Mouse (Mus musculus) CD8-positive naive resting alpha-beta T cell, adult 2 months (primary cell): ENCODE data around the gene Gm45234.

Experiments used
- DNase-seq, 2 experiments: peaks; one replicate each; pipeline ENCODE4 v3.0.0; 2022; ENCODE audit warnings: low read depth in 2 of 2, low spot score in 2 of 2

Gm45234 gene

GRCm38 (mm10) chr6:124740888-124741761, 14.7 kb downstream of the Gm45234 start, which contains the start of gene Grcc10:
Gene Grcc10, minus strand, starts transcription at chr6:124741374.
- DNase-seq: peak; percentile 88 to 93

DNA sequence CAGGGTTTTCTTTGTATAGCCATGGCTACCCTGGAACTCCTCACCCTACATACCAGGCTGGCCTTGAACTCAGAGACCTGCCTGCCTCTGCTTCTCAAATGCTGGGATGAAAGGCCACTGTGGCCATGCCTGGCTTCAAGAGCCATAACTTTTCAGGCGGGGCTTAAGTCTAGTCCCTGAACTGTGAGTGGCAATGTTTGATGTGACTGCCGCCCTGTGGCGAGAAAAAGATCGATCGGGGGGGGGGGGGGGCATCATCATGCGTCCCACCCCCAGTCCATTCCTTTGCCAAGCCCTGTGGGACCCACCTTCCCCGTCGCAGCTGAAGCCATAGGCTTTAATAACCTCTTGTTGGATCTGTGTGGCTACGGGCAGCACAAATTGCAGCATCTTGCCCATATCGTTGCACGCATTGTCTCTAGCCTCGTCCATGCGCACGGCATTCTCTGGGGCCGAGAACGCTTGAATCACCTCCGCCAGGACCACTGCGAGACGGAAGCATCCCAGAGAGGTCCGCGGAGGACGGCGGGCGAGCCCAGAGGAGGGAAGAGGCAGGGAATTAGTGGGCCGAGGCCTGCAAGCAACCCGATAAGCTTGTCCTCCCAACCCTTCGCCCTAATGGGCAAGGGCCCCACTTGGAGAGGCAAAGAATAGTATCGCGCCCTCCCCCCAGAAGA, 15.5 kb downstream of the Gm45234 start:
- DNase-seq: peak in 1 of 2 experiments; percentile 57

- no peak for DNase-seq
Observed at GRCm38 (mm10) chr6:124739231-124739796, 16.5 kb downstream of the Gm45234 start.

DNA sequence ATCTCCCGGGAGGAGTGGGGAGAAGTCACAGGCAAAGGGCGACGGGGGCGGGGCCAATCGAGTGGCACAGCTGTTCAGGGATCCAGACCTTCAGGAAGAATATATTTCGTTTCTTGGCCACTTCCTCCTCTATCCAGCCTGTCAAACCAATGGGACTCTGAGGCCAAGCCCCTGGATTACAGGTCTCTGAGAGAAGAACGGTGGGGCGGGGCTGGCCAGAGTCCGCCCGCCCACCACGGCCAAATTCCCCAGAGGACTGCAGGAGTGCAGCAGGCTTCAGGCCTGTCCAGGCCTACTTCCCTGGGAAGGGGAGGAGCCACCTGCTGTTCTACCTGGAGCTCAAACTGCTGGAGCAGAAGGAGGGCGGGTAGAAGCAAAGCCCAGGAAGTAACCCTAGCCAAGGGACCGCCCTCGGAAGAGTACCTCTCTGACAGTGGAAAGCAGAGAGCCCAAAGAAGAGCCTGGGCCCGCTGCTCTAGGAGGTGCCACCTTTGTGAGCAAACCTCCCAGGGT, 17.3 kb downstream of the Gm45234 start, which contains the start of gene Ptpn6:
Gene Ptpn6 (minus strand): TSS at position 204 of the 513 bp plus-strand sequence.
- DNase-seq: no peak

- DNase-seq: no peak
Observed at GRCm38 (mm10) chr6:124737040-124737439, 18.8 kb downstream of the Gm45234 start.

DNA sequence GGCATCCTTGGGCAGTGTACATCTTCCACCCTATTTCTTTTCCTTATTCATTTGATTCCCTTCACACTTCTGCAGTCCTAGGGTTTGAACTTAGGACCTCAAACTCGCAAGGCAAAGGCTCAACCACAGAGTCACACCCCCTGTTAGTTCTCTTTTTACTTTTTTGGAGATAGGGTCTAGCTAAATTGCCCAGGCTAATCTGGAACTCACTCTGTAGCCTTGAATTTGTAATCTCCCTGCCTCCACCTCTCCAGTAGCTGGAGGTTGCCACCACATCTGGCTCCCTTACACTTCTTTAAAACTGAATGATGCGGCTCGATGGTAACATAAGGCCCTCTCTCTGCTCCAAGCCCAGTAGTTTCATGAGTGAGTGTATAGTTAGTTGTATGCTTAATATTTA, 21.4 kb downstream of the Gm45234 start:
- no peak for DNase-seq

- peak; percentile 48 to 49 for DNase-seq
Observed at GRCm38 (mm10) chr6:124732476-124733370, 23.1 kb downstream of the Gm45234 start.

DNA sequence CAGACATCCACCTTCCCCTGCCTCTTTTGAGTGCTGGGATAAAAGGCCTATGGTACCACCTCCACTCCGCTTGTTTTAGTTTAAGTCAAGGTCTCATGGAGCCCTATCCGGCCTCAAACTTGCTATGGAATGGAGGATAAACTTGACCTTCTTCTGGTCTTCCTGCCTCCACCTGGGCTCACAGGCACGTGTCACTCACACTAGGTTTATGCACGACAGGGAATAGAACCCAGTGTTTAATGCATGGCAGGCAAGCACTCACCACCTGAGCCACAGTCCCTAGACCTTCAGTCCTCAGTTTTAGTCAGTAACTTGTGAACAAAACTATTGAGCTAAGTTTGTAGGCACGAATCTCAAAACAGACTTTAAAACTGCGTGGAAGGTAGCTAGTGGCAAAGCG, 24.8 kb downstream of the Gm45234 start:
- DNase-seq: no peak

- no peak for DNase-seq
Observed at GRCm38 (mm10) chr6:124729850-124730705, 25.7 kb downstream of the Gm45234 start.

GRCm38 (mm10) chr6:124728621-124729020, 27.2 kb downstream of the Gm45234 start:
- DNase-seq: no peak

GRCm38 (mm10) chr6:124724472-124724871, 31.3 kb downstream of the Gm45234 start:
- no peak for DNase-seq

- no peak for DNase-seq
Observed at GRCm38 (mm10) chr6:124723541-124723940, 32.3 kb downstream of the Gm45234 start.

DNA sequence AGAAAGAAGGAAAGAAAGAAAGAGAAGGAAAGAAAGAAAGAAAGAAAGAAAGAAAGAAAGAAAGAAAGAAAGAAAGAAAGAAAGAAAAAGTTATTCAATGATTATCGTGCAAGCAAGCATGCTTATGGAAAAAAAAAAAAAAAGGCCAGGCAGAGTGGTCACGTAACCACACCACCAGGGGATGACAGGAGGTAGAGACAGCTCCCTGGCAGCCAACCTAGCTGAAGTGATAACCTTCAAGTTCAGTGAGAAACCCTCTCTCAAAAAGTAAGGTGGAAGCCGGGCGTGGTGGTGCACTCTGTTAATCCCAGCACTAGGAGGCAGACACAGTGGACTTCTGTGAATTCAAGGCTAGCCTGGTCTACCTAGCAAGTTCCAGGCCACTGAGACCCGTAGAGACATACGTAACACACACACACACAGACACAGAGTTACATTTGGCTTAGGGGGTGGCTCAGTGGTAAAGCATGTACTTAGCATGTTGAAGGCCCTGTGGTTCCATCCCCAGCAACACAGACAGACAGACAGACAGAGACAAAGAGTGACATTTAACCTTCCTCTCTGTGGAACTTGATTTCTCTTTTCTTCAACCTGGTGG, 32.8 kb downstream of the Gm45234 start:
- DNase-seq: no peak

- no peak for DNase-seq
Observed at GRCm38 (mm10) chr6:124720904-124721303, 34.9 kb downstream of the Gm45234 start.

- no peak for DNase-seq
Observed at GRCm38 (mm10) chr6:124719354-124719978, 36.4 kb downstream of the Gm45234 start.

DNA sequence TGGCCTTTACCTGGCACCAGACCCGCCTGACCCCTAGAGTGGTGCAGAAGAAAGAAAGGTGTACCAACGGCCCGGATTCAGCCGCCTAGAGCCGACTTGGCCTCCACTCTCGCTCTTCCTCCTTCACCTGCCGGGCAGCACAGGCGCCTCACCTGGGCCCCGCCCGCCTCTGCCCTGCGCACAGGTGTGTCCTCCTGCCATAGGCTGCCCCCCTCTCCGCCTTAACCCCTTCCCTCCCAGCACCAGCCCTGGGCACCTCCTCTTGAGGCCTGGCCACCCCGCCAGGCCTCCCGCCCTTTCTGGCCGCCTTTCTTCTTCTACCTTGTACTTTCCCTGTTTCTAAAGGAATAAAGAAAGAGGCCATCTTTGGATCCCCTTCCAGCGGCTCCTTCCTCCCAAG, 37.1 kb downstream of the Gm45234 start:
- DNase-seq: no peak

DNA sequence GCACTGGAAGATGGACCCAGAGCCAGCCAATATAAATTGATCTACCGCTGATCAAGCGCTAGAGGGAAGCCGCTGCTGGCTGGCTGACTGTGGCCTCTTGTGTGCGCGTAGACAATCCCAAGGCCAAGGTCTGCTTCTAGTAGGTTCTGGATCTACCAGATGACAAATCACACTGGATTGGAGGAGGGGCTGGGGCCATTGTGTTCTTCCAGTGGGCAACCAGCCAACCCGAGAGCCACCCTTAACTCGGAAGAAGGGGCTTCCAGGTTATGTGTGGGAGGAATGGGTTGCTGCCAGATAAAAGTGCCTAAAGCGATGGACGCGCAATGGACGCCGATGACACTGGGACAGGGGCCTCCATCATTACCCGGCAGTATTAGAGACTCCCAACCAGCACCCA, 37.9 kb downstream of the Gm45234 start:
- no peak for DNase-seq

GRCm38 (mm10) chr6:124716864-124717490, 38.8 kb downstream of the Gm45234 start:
- DNase-seq: no peak
